Mouse (Mus musculus) 416B (cell line): ENCODE data around the gene Sh3rf1.
"Not testable (repeated sequence)": the region's sequence is repeated elsewhere in the genome, so short reads cannot be mapped to it uniquely, and the experiment has no call there.

Experiments
- DNase-seq: peaks from one replicate; pipeline ENCODE4 v3.0.0; 2011; ENCODE audit warnings: low read depth

Gene Sh3rf1

GRCm38 (mm10) chr8:61373303-61373702 is 149.6 kb downstream of the Sh3rf1 start:
- DNase-seq, result no peak

GRCm38 (mm10) chr8:61374059-61374755 is 150.5 kb downstream of the Sh3rf1 start:
- DNase-seq, result peak; percentile 17

GRCm38 (mm10) chr8:61375205-61375604 is 151.5 kb downstream of the Sh3rf1 start:
- no peak for DNase-seq

DNA sequence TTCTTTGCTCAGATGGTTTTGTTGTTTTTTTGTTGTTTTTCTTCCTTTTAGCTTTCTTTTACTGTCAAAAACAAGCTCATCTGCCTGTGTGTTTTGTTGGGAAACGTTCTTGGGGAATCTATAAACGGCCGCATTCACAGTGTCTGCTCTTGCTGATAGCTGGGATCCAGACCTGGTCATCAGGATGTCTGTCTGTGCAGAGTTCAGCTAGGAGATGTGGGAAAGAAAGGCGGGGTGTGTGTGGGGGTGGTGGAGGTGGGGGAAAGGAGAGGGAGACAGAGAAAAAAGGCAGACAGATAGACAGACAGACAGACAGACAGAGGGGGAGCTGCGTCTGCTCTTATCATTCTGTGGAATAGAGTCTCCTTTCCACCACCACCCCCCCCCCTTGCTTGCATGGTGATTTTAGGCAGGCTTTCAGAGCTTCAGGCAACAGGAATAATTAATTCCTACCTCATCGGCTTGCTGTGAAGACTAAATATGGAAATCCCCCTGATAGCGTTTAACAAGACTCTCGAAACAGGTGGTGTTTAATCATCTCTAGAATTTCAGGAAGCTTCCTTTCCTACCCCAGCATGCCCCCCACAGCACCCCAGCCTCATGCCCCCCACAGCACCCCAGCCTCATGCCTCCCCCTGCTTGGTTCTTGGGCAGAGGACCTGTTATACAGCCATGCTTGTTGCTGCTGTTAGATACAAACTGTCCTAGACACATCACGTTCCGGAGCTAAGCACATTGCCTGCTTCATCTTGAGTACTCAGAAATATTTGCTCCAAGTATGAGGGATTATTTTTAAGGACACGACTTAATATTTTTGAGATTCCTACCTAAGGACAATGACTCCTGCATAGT is 155.4 kb downstream of the Sh3rf1 start:
- no peak for DNase-seq

DNA sequence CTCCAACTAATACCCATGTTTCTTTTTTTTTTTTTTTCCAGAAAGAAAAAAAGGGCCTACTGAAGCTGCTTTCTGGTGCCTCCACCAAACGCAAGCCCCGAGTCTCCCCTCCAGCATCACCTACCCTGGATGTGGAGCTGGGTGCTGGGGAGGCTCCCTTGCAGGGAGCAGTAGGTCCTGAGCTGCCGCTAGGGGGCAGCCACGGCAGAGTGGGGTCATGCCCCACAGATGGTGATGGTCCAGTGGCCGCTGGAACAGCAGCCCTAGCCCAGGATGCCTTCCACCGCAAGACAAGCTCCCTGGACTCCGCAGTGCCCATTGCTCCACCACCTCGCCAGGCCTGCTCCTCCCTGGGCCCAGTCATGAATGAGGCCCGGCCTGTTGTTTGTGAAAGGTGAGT is 160.9 kb downstream of the Sh3rf1 start:
- no peak for DNase-seq

DNA sequence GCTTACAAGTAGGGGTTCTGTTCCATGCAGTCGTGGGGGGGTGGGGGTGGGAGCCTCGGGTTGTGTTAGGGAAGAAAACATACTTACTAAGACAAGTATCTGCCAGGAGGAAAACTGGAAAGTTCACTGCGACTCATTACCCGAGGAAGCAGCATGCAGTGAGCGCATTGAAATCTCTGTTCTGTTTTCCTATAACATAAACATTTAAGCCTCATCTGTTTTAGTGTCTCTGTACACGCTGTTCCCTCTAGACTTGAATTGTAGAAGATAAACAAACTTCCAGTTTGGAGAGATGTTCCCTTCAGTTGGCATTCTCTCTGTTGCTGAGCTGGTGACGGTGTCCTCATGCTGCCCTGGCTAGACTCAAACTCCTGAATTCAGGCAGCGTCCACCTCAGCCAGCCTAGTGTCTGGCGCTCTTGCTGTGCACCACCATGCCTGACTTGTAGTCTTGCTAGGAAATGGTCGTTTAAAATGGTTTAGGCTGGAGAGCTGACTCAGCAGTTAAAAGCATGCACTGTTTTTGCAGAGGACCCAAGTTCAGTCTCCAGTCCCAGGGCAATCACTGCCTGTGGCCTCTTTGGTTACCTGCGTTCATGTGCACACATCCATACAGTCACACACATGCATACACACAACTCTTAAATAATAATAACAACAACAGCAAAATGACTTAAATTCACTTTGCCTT is 162.0 kb downstream of the Sh3rf1 start:
- no peak for DNase-seq

GRCm38 (mm10) chr8:61386645-61387044 is 163.0 kb downstream of the Sh3rf1 start:
- no peak for DNase-seq

DNA sequence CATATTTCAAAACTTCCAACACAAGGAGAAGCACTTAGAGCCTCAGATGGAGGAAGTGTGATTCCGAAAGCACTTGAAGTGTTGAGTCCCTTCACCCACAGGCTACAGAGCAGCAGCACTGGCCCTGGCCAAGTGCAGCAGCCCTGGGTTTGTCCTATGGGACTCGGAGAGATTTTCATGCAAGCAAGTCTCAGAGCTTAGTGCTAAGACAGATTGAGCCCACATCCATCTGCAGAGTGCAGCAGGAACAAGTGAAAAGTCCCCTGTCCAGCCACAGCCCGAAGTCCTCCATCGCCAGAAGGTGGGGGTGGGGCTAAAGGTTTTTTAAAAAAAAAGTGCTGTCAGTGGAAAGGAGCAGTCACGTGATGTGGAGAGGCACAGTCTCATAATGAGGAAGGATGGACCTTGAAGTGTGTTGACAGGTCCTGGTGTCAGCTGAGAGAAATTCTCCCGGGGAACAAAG is 163.9 kb downstream of the Sh3rf1 start:
- no peak for DNase-seq

DNA sequence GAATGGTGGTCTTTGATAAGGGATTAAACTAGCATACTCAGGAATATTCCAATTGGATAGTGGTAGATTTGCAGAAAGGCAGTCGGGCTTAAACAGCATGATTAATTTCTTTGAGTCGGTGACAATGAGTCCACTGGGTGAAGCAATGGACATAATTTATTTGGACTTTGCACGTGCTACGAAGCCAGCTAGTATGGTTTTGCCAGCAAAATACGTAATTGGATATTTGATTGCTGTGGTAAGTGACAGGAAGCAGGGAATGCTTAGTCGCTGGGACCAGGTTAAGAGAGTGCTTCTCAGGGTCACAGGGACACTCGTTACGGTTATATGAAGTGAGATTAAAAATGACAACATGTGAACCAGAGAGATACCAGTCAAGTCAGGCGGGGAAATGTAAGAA is 164.7 kb downstream of the Sh3rf1 start:
- no peak for DNase-seq

- DNase-seq, result no peak
Observed at GRCm38 (mm10) chr8:61390307-61391057, 166.8 kb downstream of the Sh3rf1 start.

DNA sequence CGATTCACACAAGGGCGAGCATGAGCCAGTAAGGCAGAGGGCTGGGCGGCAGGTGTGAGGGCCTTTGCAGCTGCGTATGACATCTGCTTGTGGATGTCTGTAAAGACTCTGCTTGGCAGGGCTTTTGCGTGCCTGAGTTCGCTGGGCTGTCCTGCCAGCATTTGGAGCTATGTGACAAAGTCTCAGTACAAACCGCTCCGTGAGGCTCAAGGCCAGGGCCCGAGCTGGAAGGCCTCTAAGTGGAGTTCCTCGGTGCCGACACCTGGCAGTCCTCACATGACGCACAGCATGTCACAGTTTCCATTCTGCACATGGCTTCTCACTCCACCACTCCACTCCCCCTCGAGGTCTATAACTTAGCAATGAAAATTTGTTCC is 167.4 kb downstream of the Sh3rf1 start:
- DNase-seq, result no peak

DNA sequence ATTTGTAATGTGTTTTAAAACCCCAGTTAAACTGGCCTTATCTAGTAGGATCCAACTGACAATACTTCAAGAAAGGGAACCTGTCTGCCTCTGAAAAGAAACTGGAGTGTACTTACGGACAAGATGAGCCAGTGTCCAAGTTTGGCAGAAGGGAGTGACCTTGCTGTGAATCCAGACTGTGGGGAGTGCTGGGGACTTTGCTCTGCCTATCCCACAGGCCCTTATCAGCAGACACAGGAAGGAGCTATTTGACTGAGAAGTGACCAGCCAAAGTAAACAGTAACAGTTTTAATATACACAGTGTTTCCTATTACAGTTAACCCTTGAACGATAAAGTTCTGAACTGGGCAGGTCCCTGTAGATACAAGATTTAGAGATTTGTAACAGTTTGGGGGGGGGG is 173.5 kb downstream of the Sh3rf1 start:
- DNase-seq, result peak; percentile 65

- peak; percentile 15 for DNase-seq
Observed at GRCm38 (mm10) chr8:61397755-61398154, 174.1 kb downstream of the Sh3rf1 start.

DNA sequence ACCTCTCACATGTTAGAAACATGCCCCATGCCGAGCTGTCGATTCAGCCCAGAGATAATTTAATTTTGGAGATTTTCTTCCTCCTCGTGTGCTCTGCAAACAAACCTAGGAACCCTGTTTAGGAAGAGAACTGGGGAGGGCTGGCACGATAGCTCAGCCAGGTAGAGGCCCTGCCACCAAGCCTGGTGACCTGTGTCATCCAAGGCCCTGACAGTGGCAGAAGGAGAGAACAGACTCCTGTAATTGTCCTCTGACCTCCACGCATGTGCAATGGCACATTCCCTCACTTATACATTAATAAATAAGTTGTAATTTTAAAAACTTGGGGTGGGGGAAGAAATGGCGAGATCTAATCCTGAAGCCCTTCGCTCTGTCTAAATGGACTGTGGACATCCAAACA is 179.2 kb downstream of the Sh3rf1 start:
- no peak for DNase-seq

DNA sequence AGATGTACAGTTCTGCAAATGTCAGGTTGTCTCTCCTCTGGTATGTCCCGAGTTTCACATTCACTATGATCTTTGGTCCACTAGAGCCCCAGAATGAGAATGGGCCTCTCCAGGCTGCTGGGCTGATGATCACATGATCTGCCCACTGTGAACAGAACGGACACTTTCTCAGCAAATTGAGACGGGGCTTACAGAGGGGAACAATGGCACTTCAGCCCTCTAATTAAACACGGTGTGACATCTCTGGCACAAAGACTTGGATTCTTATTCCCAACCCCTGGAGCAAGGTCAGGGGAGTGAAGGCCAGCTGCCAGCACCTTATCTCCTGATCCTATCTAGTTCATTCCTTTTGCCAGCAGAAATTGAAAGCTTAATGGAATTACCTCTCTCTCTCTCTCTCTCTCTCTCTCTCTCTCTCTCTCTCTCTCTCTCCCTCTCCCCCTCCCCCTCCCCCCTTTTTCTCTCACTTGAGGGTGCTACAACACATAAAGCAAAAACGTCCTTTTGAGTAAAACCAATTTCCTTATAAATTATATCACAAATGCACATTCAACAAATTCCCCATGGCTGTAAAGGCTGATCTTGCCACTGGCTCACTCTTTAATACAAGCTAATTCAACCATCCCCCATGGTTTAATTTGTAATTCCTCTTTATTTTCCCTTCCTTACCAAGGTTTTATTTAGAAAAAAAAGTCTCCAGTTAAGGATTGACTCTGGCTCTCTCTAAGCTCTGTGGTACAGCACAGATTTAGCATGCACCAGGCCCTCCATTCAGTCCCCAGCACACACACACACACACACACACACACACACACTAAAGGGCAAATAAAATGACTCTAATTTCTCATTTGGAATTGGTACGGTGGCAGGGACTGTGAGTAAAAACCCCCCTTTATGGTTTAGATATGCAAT is 179.8 kb downstream of the Sh3rf1 start:
- DNase-seq, result no peak

- DNase-seq, result no peak
Observed at GRCm38 (mm10) chr8:61404178-61404560, 180.5 kb downstream of the Sh3rf1 start.

DNA sequence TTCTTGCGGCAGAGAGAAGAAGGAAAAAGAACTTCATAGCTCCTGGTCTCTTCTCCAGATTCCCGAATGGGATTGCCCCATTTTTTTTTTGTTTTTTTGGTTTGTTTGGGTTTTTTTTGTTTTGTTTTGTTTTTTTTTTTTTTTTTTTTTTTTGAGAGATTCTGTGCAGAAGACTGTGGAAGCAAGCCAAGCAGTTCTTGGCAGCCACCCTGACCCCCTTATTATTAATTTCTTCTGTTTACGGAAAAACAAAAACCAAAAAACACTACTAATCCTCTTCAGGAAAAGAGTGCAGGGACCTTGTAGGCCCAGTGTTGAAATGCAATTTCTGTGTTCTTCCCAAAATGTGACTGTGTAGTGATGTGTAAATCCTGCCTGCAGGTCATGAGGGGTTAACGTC is 185.4 kb downstream of the Sh3rf1 start:
- DNase-seq, result no peak

GRCm38 (mm10) chr8:61409712-61410111 is 186.0 kb downstream of the Sh3rf1 start:
- DNase-seq, result not testable (repeated sequence)

- DNase-seq, result no peak
Observed at GRCm38 (mm10) chr8:61419521-61419920, 195.8 kb downstream of the Sh3rf1 start.

- DNase-seq, result no peak
Observed at GRCm38 (mm10) chr8:61420166-61420565, 196.5 kb downstream of the Sh3rf1 start.

DNA sequence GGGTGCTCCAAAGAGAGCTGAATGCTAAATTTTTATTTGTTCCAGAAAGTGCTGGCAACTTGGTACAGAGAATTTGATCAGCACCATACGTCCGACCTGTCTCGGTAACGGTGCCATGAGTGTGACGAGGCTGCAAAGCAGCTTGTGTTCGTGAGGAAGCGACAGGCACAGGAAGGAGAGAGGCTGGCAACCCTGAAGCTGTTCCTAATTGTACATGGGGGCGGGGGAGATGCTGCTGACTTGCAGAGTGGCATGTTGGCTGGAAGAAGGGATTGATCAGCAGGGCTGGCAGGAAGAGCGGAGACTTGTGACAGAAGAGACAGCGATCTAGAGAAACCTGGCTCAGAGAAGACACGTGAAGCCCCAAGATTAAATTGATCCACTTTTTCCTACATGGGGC is 197.9 kb downstream of the Sh3rf1 start:
- DNase-seq, result no peak
